Mouse (Mus musculus) macrophage (primary cell): Measurements from ENCODE around the gene Tle2. TPM values are rescaled to one million over a fixed set of nuclear protein-coding genes. Genes with fewer than 3 reads are reported as not detected.

Source experiments
- H3K27ac ChIP-seq: fragments of 350-480 bp; formaldehyde crosslinking; 2 replicates; pipeline ENCODE4 v1.9.0; 2021
- H3K36me3 ChIP-seq: fragments of 350-480 bp; formaldehyde crosslinking; 2 replicates; pipeline ENCODE4 v1.9.0; 2021; ENCODE audit errors: inconsistent target
- H3K4me3 ChIP-seq: fragments of 350-480 bp; formaldehyde crosslinking; 2 replicates; pipeline ENCODE4 v1.9.0; 2021; ENCODE audit errors: inconsistent target
- H3K79me2 ChIP-seq: fragments of 350-480 bp; formaldehyde crosslinking; 2 replicates; pipeline ENCODE4 v1.9.0; 2021; ENCODE audit errors: inconsistent target
- whole genome bisulfite sequencing: methylation state at CpG from one replicate; pipeline ENCODE4 v1.1.7; 2026; ENCODE audit warnings: inconsistent platforms; ENCODE audit not compliant: missing documents; 5-methylcytosine and 5-hydroxymethylcytosine counted together
- polyA plus RNA-seq: library from polyadenylated mRNA; stranded (reverse); fragments of 250-400 nt; gene quantifications from 3 replicates; pipeline ENCODE4 v1.2.4, GENCODE M21; 2018; ENCODE audit warnings: inconsistent platforms
- total RNA-seq, 78 experiments: library from RNA; depleted of rRNA; stranded (reverse); fragments of 250-400 nt; gene quantifications; 1 replicate in 9 of 78; 2 replicates in 24 of 78; 3 replicates in 43 of 78; 4 replicates in 2 of 78; pipeline ENCODE4 v1.2.4; 2018; ENCODE audit warnings: inconsistent platforms in 56 of 78

Gene Tle2
- total RNA-seq (2018; cell fraction: chromatin; rRNA removed): 10 to 100 TPM in 25 of 26 experiments, 1 to 10 TPM in 1; 8.0 to 81.0 (median 27.5) TPM
- 1 to 10 TPM in 20 of 26 experiments, under 1 TPM in 6; 0.41 to 3.4 (median 1.7) TPM for total RNA-seq (2018; cell fraction: cytosol; rRNA removed)
- total RNA-seq (2018; cell fraction: nucleus; rRNA removed): 10 to 100 TPM in 13 of 26 experiments, 1 to 10 TPM in 13; 2.7 to 40.2 (median 8.6) TPM
- 1.3 to 3.9 TPM (median 3.6 TPM) in 3 replicates for polyA plus RNA-seq

- H3K79me2 ChIP-seq: no peaks in the 10 kb centered on the region
- peak within 1 kb of the TSS; percentile 10; the same call in 1 of the 2 replicates for H3K4me3 ChIP-seq
- no peaks in the 10 kb centered on the region for H3K36me3 ChIP-seq
- H3K27ac ChIP-seq: no peak within 1 kb of the TSS
- 49% methylated on average over 10 of the region's 10 CpGs for WGBS
Measured at GRCm38 (mm10) chr10:81574081-81575056, at the start of gene Tle2. TSS of gene Tle2 (plus strand) at chr10:81574561.

- Histone ChIP-seq H3K36me3 (peaks cover 10% of the 10 kb centered on the region; the same call in 1 of the 2 replicates), H3K4me3 (no peak overlapping the region), H3K79me2 (peaks cover 29% of the 10 kb centered on the region), H3K27ac (peak overlapping the region; percentile 92)
- 33% methylated on average over 12 of the region's 13 CpGs for WGBS
Measured at GRCm38 (mm10) chr10:81525017-81525694, 49.2 kb upstream of the Tle2 start.

- H3K79me2 ChIP-seq: peaks cover 14% of the 10 kb centered on the region
- no peak overlapping the region for H3K27ac ChIP-seq
- WGBS: 14% methylated on average over 14 of the region's 14 CpGs
- H3K4me3 ChIP-seq: no peak overlapping the region
- H3K36me3 ChIP-seq: peaks cover 16% of the 10 kb centered on the region; the same call in 1 of the 2 replicates
Measured at GRCm38 (mm10) chr10:81526779-81527178, 47.6 kb upstream of the Tle2 start.

- Histone ChIP-seq H3K36me3 (peaks cover 20% of the 10 kb centered on the region), H3K79me2 (peaks cover 52% of the 10 kb centered on the region), H3K4me3 (no peak overlapping the region), H3K27ac (no peak overlapping the region)
- 94% methylated on average over 16 of the region's 16 CpGs for WGBS
Measured at GRCm38 (mm10) chr10:81534826-81535225, 39.5 kb upstream of the Tle2 start.

- H3K4me3 ChIP-seq: no peak overlapping the region
- H3K36me3 ChIP-seq: peaks cover 10% of the 10 kb centered on the region
- WGBS: 79% methylated on average over 6 of the region's 6 CpGs
- no peak overlapping the region for H3K27ac ChIP-seq
- H3K79me2 ChIP-seq: peaks cover 71% of the 10 kb centered on the region
Measured at GRCm38 (mm10) chr10:81536734-81537133, 37.6 kb upstream of the Tle2 start.

GRCm38 (mm10) chr10:81537429-81537828 is 36.9 kb upstream of the Tle2 start:
- 92% methylated on average over 2 of the region's 2 CpGs for WGBS
- peaks cover 5% of the 10 kb centered on the region for H3K36me3 ChIP-seq
- H3K79me2 ChIP-seq: peaks cover 78% of the 10 kb centered on the region
- no peak overlapping the region for H3K27ac ChIP-seq
- H3K4me3 ChIP-seq: no peak overlapping the region

GRCm38 (mm10) chr10:81538321-81539048 is 35.9 kb upstream of the Tle2 start:
- no peaks in the 10 kb centered on the region for H3K36me3 ChIP-seq
- peaks cover 88% of the 10 kb centered on the region for H3K79me2 ChIP-seq
- no peak overlapping the region for H3K4me3 ChIP-seq
- no peak overlapping the region for H3K27ac ChIP-seq
- WGBS: 64% methylated on average over 3 of the region's 3 CpGs

- Histone ChIP-seq H3K4me3 (no peak overlapping the region), H3K36me3 (no peaks in the 10 kb centered on the region), H3K79me2 (peaks cover 81% of the 10 kb centered on the region), H3K27ac (no peak overlapping the region)
- WGBS: 79% methylated on average over 5 of the region's 5 CpGs
Measured at GRCm38 (mm10) chr10:81541363-81541762, 33.0 kb upstream of the Tle2 start.

GRCm38 (mm10) chr10:81541803-81542202 is 32.6 kb upstream of the Tle2 start:
- H3K4me3 ChIP-seq: no peak overlapping the region
- no peak overlapping the region for H3K27ac ChIP-seq
- WGBS: 88% methylated on average over 10 of the region's 10 CpGs
- peaks cover 77% of the 10 kb centered on the region for H3K79me2 ChIP-seq
- no peaks in the 10 kb centered on the region for H3K36me3 ChIP-seq

- no peak overlapping the region for H3K27ac ChIP-seq
- H3K4me3 ChIP-seq: no peak overlapping the region
- no peaks in the 10 kb centered on the region for H3K36me3 ChIP-seq
- H3K79me2 ChIP-seq: peaks cover 66% of the 10 kb centered on the region
- WGBS: 93% methylated on average over 7 of the region's 7 CpGs
Measured at GRCm38 (mm10) chr10:81542727-81543460, 31.5 kb upstream of the Tle2 start.

GRCm38 (mm10) chr10:81543633-81544032 is 30.7 kb upstream of the Tle2 start:
- no peak overlapping the region for H3K27ac ChIP-seq
- peaks cover 58% of the 10 kb centered on the region for H3K79me2 ChIP-seq
- H3K36me3 ChIP-seq: no peaks in the 10 kb centered on the region
- WGBS: 89% methylated on average over 1 of the region's 1 CpGs
- peak overlapping the region; percentile 57 for H3K4me3 ChIP-seq

GRCm38 (mm10) chr10:81544296-81545160 is 29.8 kb upstream of the Tle2 start:
- under 1% methylated on average over 80 of the region's 93 CpGs for WGBS
- H3K27ac ChIP-seq: no peak overlapping the region

More at GRCm38 (mm10) chr10:81544296-81545160, 29.8 kb upstream of the Tle2 start:
- peak overlapping the region; percentile 57 for H3K4me3 ChIP-seq
- no peaks in the 10 kb centered on the region for H3K36me3 ChIP-seq
- peaks cover 49% of the 10 kb centered on the region for H3K79me2 ChIP-seq
